Mouse (Mus musculus) hindbrain, embryonic 10.5 days (tissue): ENCODE data around the gene Cbarp. TPM values are rescaled to one million over a fixed set of nuclear protein-coding genes. Genes with fewer than 3 reads are reported as not detected.
A peak's percentile ranks its signal among the peaks of the same experiment; 100 is the strongest.

ENCODE experiments used
- DNase-seq: peaks from one replicate; pipeline ENCODE4 v3.0.0-alpha.2; 2017; ENCODE audit warnings: low spot score
- H3K27ac ChIP-seq: fragments of 300-500 bp; sonication (generic); 2 replicates; pipeline ENCODE4 v1.5.1; 2016; ENCODE audit warnings: mild to moderate bottlenecking, moderate library complexity
- H3K27me3 ChIP-seq: fragments of 300-500 bp; sonication (generic); 2 replicates; pipeline ENCODE4 v1.6.1; 2016; ENCODE audit warnings: mild to moderate bottlenecking; ENCODE audit not compliant: poor library complexity, insufficient read depth, severe bottlenecking
- H3K36me3 ChIP-seq: fragments of 300-500 bp; sonication (generic); 2 replicates; pipeline ENCODE4 v1.6.1; 2016; ENCODE audit warnings: mild to moderate bottlenecking, moderate library complexity
- H3K4me1 ChIP-seq: fragments of 300-500 bp; sonication (generic); replicated peaks from 2 replicates; pipeline ENCODE4 v1.6.1; 2016; ENCODE audit warnings: mild to moderate bottlenecking
- H3K4me3 ChIP-seq: fragments of 300-500 bp; sonication (generic); 2 replicates; pipeline ENCODE4 v1.5.1; 2016; ENCODE audit warnings: mild to moderate bottlenecking, moderate library complexity
- H3K9me3 ChIP-seq: fragments of 300-500 bp; sonication (generic); 2 replicates; pipeline ENCODE4 v1.6.1; 2016; ENCODE audit warnings: mild to moderate bottlenecking, moderate library complexity
- WGBS: fragments of 180-500 bp; shearing (Covaris S2); methylation state at CpG from one replicate; pipeline ENCODE4 v1.1.7; 2016; 5-methylcytosine and 5-hydroxymethylcytosine counted together
- polyA plus RNA-seq: library from polyadenylated mRNA; unstranded; fragments of >200 nt; fragmentation: Nextera tagmentation; extraction: Ambion mirVana; gene quantifications from 2 replicates; pipeline ENCODE4 v1.2.1, GENCODE M21; 2016

The Cbarp gene
- polyA plus RNA-seq, 1 experiment from 2014 or later, result 15.0 TPM

GRCm38 (mm10) chr10:80159561-80160454 is 19.2 kb upstream of the Cbarp start:
- Histone ChIP-seq H3K4me1 (peaks cover 97% of the 10 kb centered on the region), H3K4me3 (peak overlapping the region; percentile 49), H3K27me3 (peaks cover 8% of the 10 kb centered on the region), H3K36me3 (peaks cover 38% of the 10 kb centered on the region), H3K9me3 (no peaks in the 10 kb centered on the region), H3K27ac (peak overlapping the region; percentile 93)
- under 1% methylated on average over 55 of the region's 55 CpGs for WGBS
- DNase-seq, result peak; percentile 98

GRCm38 (mm10) chr10:80159021-80159560 is 18.5 kb upstream of the Cbarp start:
- WGBS, result 9% methylated on average over 12 of the region's 12 CpGs
- H3K27ac ChIP-seq, result peak overlapping the region; percentile 93
- peaks cover 6% of the 10 kb centered on the region for H3K27me3 ChIP-seq
- H3K4me3 ChIP-seq, result peak overlapping the region; percentile 49
- peaks cover 45% of the 10 kb centered on the region for H3K36me3 ChIP-seq
- no peak for DNase-seq
- no peaks in the 10 kb centered on the region for H3K9me3 ChIP-seq
- peaks cover 97% of the 10 kb centered on the region for H3K4me1 ChIP-seq

GRCm38 (mm10) chr10:80158307-80158986 is 17.8 kb upstream of the Cbarp start:
- H3K27me3 ChIP-seq, result no peaks in the 10 kb centered on the region
- peak overlapping the region; percentile 49 for H3K4me3 ChIP-seq
- peaks cover 98% of the 10 kb centered on the region for H3K4me1 ChIP-seq
- WGBS, result 15% methylated on average over 18 of the region's 18 CpGs
- H3K9me3 ChIP-seq, result no peaks in the 10 kb centered on the region
- DNase-seq, result peak; percentile 74
- H3K27ac ChIP-seq, result peak overlapping the region; percentile 93
- peaks cover 51% of the 10 kb centered on the region for H3K36me3 ChIP-seq

- Histone ChIP-seq H3K36me3 (peaks cover 62% of the 10 kb centered on the region), H3K4me3 (peak overlapping the region; percentile 30), H3K27ac (peak overlapping the region; percentile 93), H3K4me1 (peaks cover 99% of the 10 kb centered on the region), H3K27me3 (no peaks in the 10 kb centered on the region), H3K9me3 (no peaks in the 10 kb centered on the region)
- DNase-seq, result no peak
- WGBS, result 69% methylated on average over 15 of the region's 15 CpGs
These were observed 16.7 kb upstream of the Cbarp start for GRCm38 (mm10) chr10:80157141-80157929.

GRCm38 (mm10) chr10:80156752-80157053 is 16.1 kb upstream of the Cbarp start:
- H3K4me3 ChIP-seq, result peak overlapping the region; percentile 30
- DNase-seq, result no peak
- peaks cover 69% of the 10 kb centered on the region for H3K36me3 ChIP-seq
- H3K9me3 ChIP-seq, result no peaks in the 10 kb centered on the region
- WGBS, result 65% methylated on average over 7 of the region's 7 CpGs
- peak overlapping the region; percentile 93 for H3K27ac ChIP-seq
- peaks cover 99% of the 10 kb centered on the region for H3K4me1 ChIP-seq
- no peaks in the 10 kb centered on the region for H3K27me3 ChIP-seq

- peaks cover 74% of the 10 kb centered on the region for H3K36me3 ChIP-seq
- H3K27ac ChIP-seq, result peak overlapping the region; percentile 93; the same call in 1 of the 2 replicates
- peaks cover 99% of the 10 kb centered on the region for H3K4me1 ChIP-seq
- H3K27me3 ChIP-seq, result no peaks in the 10 kb centered on the region
- no peaks in the 10 kb centered on the region for H3K9me3 ChIP-seq
- WGBS, result 89% methylated on average over 29 of the region's 29 CpGs
- peak overlapping the region; percentile 30 for H3K4me3 ChIP-seq
- DNase-seq, result no peak
These were observed 15.5 kb upstream of the Cbarp start for GRCm38 (mm10) chr10:80156002-80156751.

- no peak for DNase-seq
- Histone ChIP-seq H3K36me3 (peaks cover 83% of the 10 kb centered on the region), H3K9me3 (no peaks in the 10 kb centered on the region), H3K27ac (peak overlapping the region; percentile 66; the same call in 1 of the 2 replicates), H3K27me3 (no peaks in the 10 kb centered on the region), H3K4me1 (peaks cover 96% of the 10 kb centered on the region), H3K4me3 (peak overlapping the region; percentile 99)
- WGBS, result 48% methylated on average over 1 of the region's 1 CpGs
These were observed 14.6 kb upstream of the Cbarp start for GRCm38 (mm10) chr10:80155277-80155676.

GRCm38 (mm10) chr10:80154384-80154783 is 13.7 kb upstream of the Cbarp start:
- Histone ChIP-seq H3K4me3 (peak overlapping the region; percentile 99), H3K27ac (0 out of 2 replicates have a peak overlapping the region, but pooled peaks have one; percentile 100), H3K4me1 (peaks cover 88% of the 10 kb centered on the region), H3K36me3 (peaks cover 90% of the 10 kb centered on the region), H3K27me3 (no peaks in the 10 kb centered on the region), H3K9me3 (no peaks in the 10 kb centered on the region)
- WGBS, result 84% methylated on average over 7 of the region's 7 CpGs
- no peak for DNase-seq

GRCm38 (mm10) chr10:80153713-80154112 is 13.1 kb upstream of the Cbarp start:
- Histone ChIP-seq H3K9me3 (no peaks in the 10 kb centered on the region), H3K27ac (peak overlapping the region; percentile 100), H3K27me3 (no peaks in the 10 kb centered on the region), H3K4me1 (peaks cover 81% of the 10 kb centered on the region), H3K4me3 (peak overlapping the region; percentile 99), H3K36me3 (peaks cover 90% of the 10 kb centered on the region)
- DNase-seq, result no peak
- 85% methylated on average over 19 of the region's 19 CpGs for WGBS

- peaks cover 77% of the 10 kb centered on the region for H3K4me1 ChIP-seq
- H3K27ac ChIP-seq, result peak overlapping the region; percentile 100
- no peaks in the 10 kb centered on the region for H3K9me3 ChIP-seq
- 56% methylated on average over 3 of the region's 3 CpGs for WGBS
- H3K27me3 ChIP-seq, result no peaks in the 10 kb centered on the region
- DNase-seq, result no peak
- H3K36me3 ChIP-seq, result peaks cover 83% of the 10 kb centered on the region
- peak overlapping the region; percentile 99 for H3K4me3 ChIP-seq
These were observed 12.2 kb upstream of the Cbarp start for GRCm38 (mm10) chr10:80152873-80153260.

- no peaks in the 10 kb centered on the region for H3K27me3 ChIP-seq
- peak; percentile 53 for DNase-seq
- peak overlapping the region; percentile 100 for H3K27ac ChIP-seq
- H3K9me3 ChIP-seq, result no peaks in the 10 kb centered on the region
- peaks cover 77% of the 10 kb centered on the region for H3K36me3 ChIP-seq
- peaks cover 78% of the 10 kb centered on the region for H3K4me1 ChIP-seq
- 9% methylated on average over 15 of the region's 15 CpGs for WGBS
- peak overlapping the region; percentile 99 for H3K4me3 ChIP-seq
These were observed 11.6 kb upstream of the Cbarp start for GRCm38 (mm10) chr10:80152071-80152872.
